Mouse (Mus musculus) skeletal muscle tissue, adult 2 months (tissue): Measurements from ENCODE around the gene Sos1.
"Not testable (repeated sequence)": the region's sequence is repeated elsewhere in the genome, so short reads cannot be mapped to it uniquely, and the experiment has no call there.

Source experiments
- DNase-seq: peaks from one replicate; pipeline ENCODE4 v3.0.0-alpha.2; 2012; ENCODE audit warnings: low read depth, low spot score

The Sos1 gene

DNA sequence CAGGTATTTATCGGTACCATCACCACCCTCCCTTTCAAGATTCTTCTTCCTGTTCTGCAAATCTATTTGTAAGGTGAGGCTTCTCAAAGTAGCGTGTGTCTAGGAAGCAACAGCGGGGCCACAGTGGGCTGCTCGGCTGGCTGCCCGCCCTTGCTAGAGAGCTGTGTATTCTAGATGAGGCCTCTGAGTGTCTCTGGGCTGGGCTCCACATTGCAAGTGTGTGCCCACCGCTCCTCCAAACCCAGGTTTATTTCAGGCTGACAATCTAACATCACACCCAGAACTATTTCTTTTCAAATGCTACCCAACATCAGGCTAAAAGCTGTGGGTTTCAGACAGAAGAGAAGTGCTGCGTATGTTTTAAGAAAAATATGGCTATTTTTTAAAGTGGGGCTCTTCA is 54.1 kb downstream of the Sos1 start:
- no peak for DNase-seq

DNA sequence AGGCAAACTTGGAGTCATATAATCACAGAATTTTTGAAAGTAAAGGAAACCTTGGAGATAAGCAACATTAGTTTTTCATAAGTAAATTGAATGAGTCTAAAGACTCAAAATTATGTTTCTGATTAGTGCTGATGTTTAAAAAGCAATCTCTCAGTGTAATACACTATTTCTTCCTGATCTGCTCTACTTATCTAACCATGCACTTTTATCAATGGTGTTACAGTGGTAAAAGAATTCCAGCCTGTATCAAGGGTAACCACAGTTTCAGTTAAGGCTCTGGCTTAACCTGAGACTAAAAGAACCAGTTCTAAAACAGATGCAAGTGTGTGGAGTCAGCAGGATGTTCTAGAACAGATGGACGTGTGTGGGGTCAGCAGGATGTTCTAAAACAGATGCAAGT is 59.3 kb downstream of the Sos1 start:
- DNase-seq, result no peak

DNA sequence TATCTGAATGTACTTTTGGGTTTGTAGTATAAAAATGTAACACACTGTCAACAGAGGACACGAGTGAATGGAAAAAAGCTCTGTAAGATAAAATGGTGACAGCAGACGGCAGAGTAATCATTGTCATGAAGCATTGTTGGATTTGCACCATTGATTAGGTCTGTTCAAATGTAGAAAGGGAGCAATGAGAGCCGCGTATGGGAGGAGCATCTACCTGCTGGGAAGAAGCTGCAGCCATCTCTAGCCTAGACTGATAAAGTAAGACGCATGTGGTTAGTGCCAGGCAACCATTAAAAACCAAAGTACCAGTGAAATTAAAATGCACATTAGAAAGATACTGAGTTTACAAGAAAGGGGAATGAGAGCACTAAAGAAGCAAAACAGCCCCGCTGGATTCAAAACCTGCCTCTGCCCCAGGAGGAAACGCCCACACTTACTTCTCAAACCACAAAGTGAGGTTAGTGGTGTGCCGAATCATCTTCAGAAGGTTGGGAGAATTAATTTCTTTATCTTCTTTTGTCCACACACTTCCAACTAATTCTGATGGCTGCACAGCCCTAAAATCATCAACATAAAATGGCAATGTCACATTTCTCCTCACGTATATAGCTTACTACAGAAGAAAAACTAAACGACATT is 61.6 kb downstream of the Sos1 start:
- no peak for DNase-seq

DNA sequence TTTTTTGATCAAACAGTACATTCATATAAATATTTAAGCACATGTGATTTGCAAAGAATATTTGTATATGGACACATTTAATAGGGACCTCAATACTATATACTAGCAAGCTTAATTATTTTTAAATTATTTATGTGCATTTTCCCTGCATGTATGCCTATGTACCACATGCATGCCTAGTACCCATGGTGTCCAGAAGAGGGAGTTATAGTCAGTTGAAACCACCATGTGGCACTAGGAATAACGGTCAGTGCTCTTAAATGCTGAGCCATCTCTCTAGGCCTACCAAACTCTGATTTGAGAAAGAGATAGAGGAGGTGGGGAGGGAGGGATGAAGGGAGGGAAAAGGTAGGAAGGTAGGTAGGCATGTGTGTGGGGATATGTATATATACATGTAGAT is 69.1 kb downstream of the Sos1 start:
- no peak for DNase-seq

DNA sequence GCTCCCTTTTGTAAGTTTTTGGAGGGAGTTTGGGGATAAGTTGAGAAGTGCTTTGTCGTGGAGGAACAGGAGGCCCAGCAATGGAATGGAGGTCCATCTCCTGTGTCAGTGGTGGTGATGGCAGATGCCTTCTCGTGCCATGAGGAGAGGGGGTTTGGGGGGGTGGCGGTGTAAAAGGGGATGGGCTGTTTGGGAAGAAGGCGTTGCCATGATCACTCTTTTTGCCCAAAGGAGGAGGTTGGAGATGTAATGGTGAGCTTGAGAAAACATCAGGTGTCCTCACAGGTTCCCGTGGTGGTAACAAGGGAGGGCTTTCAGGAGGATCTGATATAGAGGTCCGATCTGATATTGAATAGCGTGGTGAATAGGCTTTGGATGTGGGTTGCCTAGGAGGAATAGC is 82.0 kb downstream of the Sos1 start:
- no peak for DNase-seq

DNA sequence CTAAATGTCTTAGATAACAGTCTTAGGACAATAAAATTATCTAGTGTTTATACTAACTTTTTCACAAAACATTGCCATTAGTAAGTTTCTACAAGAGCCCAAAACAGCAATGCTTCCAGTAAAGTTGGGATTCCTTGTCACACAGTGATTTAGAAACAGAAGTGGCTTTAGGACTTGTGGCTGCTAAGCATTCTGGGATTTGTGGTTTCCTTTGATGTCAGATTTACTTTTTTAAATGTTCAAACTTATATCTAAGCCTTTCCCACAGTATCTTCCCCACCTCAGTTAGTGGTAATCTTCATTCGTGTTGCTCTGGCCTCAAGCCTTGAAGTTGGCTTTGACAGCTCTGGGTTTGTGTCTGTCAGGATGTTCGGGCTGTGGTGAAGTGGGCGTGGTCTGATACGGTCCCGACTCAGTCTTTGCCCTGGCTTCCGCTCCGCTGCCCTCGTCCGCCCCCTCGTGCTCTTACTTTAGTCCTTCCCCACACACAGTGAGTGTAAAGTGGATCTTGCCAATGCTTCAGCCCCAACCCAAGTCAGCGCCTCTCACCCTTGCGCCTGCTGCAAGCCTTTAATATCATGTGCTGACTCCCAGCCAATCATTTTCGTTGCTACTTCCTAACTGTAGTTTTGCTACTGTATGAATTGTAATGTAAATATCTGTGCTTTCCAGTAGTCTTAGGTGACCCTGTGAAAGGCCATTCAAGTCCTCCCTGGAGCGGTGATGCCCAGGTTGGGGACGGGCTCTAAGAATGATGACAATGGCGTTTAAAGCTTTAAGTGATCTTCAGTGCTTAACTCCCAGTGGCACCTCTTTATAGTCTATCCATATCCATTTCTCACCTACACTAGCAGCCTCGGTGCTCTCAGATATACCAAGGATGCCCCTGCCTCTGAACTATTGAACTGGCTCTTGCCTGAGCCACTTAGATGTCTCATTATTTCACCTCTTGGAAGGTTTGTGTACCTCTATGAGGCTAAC is 88.5 kb downstream of the Sos1 start:
- peak; percentile 44 for DNase-seq

DNA sequence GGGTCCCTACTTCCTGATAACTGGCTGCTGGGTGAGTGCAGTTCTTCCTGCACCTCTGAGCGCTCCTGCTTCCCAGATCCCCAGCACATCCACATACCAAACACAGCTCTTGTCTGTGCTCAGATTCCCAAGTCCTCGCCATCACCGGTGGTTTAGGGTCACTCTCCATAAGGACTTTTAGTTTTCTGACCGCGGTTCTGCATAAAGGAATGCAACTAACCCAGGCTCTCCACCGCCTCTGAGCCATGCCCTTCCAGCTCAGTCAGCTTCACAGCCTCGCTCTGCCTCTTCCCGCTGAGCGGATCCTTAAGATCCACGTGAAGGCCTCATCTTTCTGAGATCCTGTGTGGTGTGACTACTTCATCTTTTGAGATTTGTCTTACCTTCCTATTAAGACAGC is 90.2 kb downstream of the Sos1 start:
- DNase-seq, result no peak

DNA sequence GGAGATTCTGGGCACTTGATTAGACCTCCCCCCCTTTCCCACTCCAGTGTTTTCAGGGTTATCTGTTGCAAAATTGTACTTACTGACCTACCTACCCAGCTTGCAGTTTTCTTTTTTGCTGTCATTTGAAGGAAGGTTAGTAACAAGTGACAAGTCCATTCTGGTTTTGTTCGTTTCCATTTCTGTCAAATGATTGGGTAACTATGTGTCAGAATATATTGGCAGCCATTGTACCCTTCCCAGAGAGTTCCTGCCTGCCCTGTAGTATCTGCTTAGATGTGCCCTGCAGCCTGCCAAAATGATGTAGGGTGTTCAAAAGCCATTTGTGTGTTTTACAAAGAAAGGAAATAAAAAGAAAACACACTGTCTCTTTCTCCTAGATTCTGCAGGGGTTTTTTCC is 94.6 kb downstream of the Sos1 start:
- no peak for DNase-seq

DNA sequence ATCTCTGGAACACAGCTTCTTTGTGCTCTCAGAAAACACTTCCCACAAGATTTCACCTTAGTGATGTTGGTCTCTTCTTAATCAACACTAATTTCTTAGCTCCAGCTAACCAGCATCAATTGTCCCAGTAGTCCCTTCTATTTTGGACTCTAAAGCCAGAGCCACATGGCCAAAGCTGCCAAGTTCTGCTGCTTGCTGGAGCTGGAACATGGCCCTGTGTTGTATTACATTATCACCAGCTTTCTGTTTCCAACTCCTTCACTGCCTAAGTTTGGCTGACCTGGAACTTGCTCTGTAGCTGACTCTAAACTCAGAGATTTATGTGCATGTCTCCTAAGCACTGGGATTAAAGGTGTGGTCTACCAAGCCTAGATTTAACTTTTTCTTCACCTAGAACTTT is 101.9 kb downstream of the Sos1 start:
- not testable (repeated sequence) for DNase-seq

DNA sequence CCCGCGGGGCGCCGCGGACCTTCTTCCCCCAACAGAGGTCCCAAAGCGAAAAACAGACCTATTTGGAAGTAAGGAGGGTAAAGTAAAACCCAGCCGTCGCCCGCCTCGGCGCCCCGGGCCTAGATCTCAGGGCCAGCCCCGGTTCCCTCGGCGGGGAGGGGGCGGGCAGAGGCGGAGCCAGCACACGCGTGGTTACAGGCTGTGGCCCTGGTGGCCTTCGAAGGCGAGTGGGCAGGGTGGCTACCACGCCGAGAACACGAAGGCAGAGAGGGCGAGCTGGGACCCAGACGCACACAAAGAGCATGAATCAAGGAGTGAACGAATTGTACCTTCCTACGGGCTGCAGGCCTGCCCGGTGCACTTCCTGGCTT is 106.5 kb downstream of the Sos1 start:
- DNase-seq, result no peak

DNA sequence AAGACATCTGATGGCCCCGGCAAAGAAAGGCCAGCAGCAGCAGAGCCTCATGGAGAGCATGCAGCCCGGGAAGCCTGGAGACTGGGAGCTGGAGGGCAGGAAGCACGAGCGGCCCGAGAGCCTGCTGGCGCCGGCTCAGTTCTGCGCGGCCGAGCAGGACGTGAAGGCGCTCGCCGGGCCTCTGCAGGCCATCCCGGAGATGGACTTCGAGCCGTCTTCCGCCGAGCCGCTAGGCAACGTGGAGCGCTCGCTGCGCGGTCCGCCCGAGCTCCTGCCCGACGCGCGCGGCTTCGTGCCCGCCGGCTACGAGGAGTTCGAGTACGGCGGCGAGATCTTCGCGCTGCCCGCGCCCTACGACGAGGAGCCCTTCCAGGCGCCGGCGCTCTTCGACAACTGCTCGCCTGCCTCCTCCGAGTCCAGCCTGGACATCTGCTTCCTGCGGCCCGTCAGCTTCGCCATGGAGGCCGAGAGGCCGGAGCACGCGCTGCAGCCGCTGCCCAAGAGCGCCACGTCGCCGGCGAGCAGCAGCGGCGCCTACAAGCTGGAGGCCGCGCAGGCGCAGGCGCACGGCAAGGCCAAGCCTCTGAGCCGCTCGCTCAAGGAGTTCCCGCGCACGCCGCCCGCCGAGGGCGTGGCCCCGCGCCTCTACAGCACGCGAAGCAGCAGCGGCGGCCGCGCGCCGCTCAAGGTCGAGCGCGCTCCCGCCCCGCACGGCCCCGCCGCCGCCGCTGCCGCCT is 107.1 kb downstream of the Sos1 start, which contains the start of gene Gm10190:
TSS of gene Gm10190 (minus strand) at position 553 of the 737 bp plus-strand sequence.
- DNase-seq, result peak; percentile 80

DNA sequence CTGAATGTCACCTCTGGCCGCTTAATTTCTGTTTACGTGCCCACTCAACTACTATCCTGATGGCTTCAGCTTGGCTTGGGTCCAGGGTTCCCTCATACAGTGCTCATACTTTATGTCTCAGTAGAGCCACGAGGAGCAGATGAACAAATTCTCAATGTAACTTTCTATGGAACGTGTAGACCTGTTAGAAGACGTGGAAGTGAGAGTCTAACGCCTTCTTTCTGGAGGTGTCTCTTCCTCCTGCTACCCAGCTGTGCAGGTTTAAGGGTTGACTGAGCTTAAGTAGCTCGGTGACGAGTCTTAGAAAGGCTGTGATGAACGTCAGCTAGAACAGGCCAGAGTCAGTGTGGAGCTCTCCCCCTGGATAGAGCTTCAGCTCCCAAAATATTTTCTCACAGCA is 111.6 kb downstream of the Sos1 start:
- no peak for DNase-seq

DNA sequence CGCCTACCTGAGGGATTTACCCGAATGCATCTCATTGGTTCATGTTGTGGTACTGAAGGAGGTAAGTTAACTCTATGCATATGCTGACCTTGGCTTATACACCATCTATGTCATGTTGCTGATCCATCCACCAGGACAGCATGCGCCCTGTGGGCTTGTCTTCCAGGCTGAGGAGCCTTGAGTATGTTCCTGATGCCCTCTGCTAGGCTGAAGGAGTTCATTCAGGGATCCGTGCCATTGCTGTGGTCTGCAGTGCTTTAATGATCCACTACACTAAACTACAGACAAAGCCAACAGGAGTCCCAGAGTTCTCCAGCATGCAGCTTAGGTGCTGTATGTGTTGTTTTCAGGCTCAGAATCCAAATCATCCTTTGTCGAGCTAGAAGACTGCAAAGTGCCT is 113.0 kb downstream of the Sos1 start:
- no peak for DNase-seq

DNA sequence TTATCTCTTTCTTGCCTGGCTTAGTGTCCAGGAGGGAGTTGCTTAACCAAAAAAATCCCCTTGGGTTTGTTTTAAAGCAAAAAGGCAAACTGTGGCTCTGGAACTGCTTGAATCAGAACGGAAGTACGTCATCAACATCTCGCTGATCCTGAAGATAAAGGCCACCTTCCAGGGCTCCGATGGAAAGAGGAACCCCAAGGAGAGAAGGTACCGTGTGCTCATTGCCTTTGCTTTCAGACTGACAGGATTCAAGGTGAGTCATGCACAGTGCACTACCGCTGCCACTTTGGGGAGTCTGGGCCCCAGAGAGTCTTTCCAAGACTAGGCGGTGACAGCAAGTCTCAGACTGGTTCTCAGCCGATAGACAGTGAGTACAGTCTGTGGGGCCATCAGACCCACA is 120.0 kb downstream of the Sos1 start:
- DNase-seq, result no peak

DNA sequence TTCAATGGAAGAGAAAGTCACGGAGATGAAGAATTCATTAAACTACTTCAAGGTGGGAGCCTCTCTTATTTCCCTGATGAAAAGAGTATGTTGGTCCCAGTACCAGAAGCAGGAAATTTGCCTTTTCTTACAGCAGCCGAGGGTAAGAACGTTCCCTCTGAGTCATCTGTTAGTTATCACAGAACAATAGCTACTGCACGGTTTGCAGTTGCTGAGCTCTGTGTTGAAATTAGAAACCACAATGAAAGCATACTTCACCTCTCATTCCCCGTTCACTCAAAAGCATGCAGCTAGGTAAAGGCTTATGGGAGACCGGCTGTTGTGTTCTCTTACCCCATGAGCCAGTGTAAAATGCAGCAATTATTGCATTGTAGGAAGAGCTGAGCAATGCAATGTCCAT is 133.0 kb downstream of the Sos1 start:
- DNase-seq, result no peak

DNA sequence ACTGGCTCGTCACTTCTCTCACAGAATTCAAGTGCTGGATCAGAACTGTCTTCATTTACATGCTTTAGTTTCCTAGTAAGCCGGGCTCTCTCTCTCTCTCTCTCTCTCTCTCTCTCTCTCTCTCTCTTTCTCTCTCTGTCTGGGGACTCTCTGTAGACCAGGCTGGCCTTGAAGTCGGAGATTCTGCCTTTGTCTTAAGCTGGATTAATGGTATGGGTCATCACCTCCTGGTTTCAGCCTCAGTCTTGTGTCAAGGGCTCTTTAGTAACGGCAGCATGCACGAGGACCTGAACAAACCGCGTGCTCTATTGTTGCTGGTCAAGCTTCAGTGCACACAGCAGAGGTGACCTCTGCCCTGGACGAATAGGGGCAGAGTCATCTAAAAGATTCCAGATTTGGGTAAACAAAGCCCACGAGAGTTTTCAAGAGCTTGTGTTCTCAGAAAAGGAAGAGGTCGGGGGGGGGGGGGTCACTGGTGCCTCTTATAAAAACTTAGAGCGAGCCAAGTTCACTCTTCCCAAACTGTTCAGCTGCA is 133.6 kb downstream of the Sos1 start:
- DNase-seq, result no peak

DNA sequence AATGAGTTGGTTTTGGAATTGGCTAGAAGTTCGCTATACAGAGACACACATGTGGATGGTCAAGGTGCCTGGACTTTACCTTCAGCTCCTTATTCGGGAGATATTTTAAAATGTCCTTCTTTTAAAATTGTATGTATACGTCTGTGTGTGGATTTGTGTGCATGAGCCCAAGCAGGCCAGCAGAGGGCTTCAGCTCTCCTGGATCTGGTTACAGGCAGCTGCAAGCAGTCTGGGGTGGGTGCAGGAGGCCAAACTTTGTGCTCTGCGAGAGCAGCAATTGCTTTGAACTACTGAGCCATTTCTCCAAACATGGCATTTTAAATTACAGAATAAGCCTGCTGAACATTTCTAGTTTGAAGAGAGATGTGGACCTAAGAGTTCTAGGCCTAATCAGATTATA is 135.0 kb downstream of the Sos1 start:
- DNase-seq, result no peak
